Mouse (Mus musculus): ENCODE data around the gene Ptdss2.
A peak's percentile ranks its signal among the peaks of the same experiment; 100 is the strongest.

Ptdss2 gene

GRCm38 (mm10) chr7:141173323-141173850 is 51.2 kb downstream of the Ptdss2 start:
- no peak for DNase-seq (ENCODE audit: low spot score in 2 of 2)

- no peak for DNase-seq (ENCODE audit: low spot score in 2 of 2)
These were observed 52.9 kb downstream of the Ptdss2 start for GRCm38 (mm10) chr7:141175068-141175467.

- DNase-seq (ENCODE audit: low spot score in 2 of 2) = peak; percentile 73 to 89
These were observed 54.0 kb downstream of the Ptdss2 start for GRCm38 (mm10) chr7:141176173-141176572.

GRCm38 (mm10) chr7:141188194-141188593 is 66.0 kb downstream of the Ptdss2 start:
- no peak for DNase-seq (ENCODE audit: low spot score in 2 of 2)

GRCm38 (mm10) chr7:141188733-141189132 is 66.6 kb downstream of the Ptdss2 start:
- DNase-seq (ENCODE audit: low spot score in 2 of 2) = no peak

GRCm38 (mm10) chr7:141190220-141190619 is 68.0 kb downstream of the Ptdss2 start:
- no peak for DNase-seq (ENCODE audit: low spot score in 2 of 2)

- no peak for DNase-seq (ENCODE audit: low spot score in 2 of 2)
These were observed 68.9 kb downstream of the Ptdss2 start for GRCm38 (mm10) chr7:141191036-141191435.

- no peak for DNase-seq (ENCODE audit: low spot score in 2 of 2)
These were observed 69.9 kb downstream of the Ptdss2 start for GRCm38 (mm10) chr7:141191796-141192685.

- no peak for DNase-seq (ENCODE audit: low spot score in 2 of 2)
These were observed 70.7 kb downstream of the Ptdss2 start for GRCm38 (mm10) chr7:141192776-141193347.

GRCm38 (mm10) chr7:141193348-141193856 is 71.2 kb downstream of the Ptdss2 start:
- DNase-seq (ENCODE audit: low spot score in 2 of 2) = peak in 1 of 2 experiments; percentile 37

- peak; percentile 97 to 98 for DNase-seq (ENCODE audit: low spot score in 2 of 2)
These were observed 71.8 kb downstream of the Ptdss2 start, which contains the start of the genes Hras and Lrrc56 for GRCm38 (mm10) chr7:141193948-141194347. Hras (minus strand) TSS chr7:141194005. Lrrc56 (plus strand) TSS chr7:141194157.

GRCm38 (mm10) chr7:141194409-141194808 is 72.2 kb downstream of the Ptdss2 start:
- no peak for DNase-seq (ENCODE audit: low spot score in 2 of 2)

GRCm38 (mm10) chr7:141194830-141195229 is 72.6 kb downstream of the Ptdss2 start:
- peak; percentile 90 to 92 for DNase-seq (ENCODE audit: low spot score in 2 of 2)

GRCm38 (mm10) chr7:141195754-141196153 is 73.6 kb downstream of the Ptdss2 start:
- no peak for DNase-seq (ENCODE audit: low spot score in 2 of 2)

- DNase-seq (ENCODE audit: low spot score in 2 of 2) = no peak
These were observed 74.6 kb downstream of the Ptdss2 start for GRCm38 (mm10) chr7:141196619-141197282.

- DNase-seq (ENCODE audit: low spot score in 2 of 2) = no peak
These were observed 75.9 kb downstream of the Ptdss2 start for GRCm38 (mm10) chr7:141198121-141198520.

- no peak for DNase-seq (ENCODE audit: low spot score in 2 of 2)
These were observed 82.4 kb downstream of the Ptdss2 start for GRCm38 (mm10) chr7:141204546-141204945.

GRCm38 (mm10) chr7:141205504-141205903 is 83.3 kb downstream of the Ptdss2 start:
- DNase-seq (ENCODE audit: low spot score in 2 of 2) = no peak

- no peak for DNase-seq (ENCODE audit: low spot score in 2 of 2)
These were observed 84.2 kb downstream of the Ptdss2 start for GRCm38 (mm10) chr7:141206182-141206937.

Data from thymus, postnatal 10 days (tissue).